Mouse (Mus musculus): ENCODE measurements at regions not wholly inside any gene's neighbourhood (a gene's known extent, or its start where the extent isn't known, plus 50 kb on each side); places are given as distances from the start of the nearest gene placed in this dataset.

DNA sequence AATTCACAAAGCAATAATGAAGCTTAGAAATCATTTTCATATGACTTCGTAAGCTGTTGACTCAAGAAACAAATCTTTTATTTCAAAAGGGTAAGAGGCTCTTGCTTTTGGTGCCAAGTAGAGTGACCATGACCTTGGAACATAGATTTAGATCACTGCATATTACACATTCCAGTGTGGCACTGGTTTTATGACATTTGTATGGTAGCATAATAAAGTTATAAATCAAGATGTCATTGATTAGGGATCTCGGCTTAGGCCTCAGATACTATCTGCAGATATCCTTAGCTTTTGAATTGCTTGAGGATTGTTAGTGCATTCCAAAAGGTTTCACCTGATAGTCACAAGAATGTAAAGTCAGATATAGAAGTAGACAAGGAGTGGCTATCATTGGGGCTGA, 169.1 kb downstream of the Fam198b start:
- no peak for TF ChIP-seq CTCF (IDR thresholded peaks at IDR 0.05; ENCODE audit: insufficient read depth, low read length)
- no peak for TF ChIP-seq POLR2A (IDR thresholded peaks at IDR 0.05; ENCODE audit: borderline replicate concordance, extremely low read depth, low read depth, low read length)

Measured in lung, adult 2 months (tissue).